Mouse (Mus musculus) granulocyte monocyte progenitor cell, adult 5-6 weeks (primary cell): ENCODE data around the gene Cdk7. TPM values are rescaled to one million over a fixed set of nuclear protein-coding genes. Genes with fewer than 3 reads are reported as not detected.
"Not testable (repeated sequence)": the region's sequence is repeated elsewhere in the genome, so short reads cannot be mapped to it uniquely, and the experiment has no call there.

Source experiments
- ATAC-seq: replicated peaks from 2 replicates; pipeline ENCODE4 v1.8.0; 2016; ENCODE audit warnings: mild to moderate bottlenecking, moderate TSS enrichment, inconsistent platforms; ENCODE audit not compliant: poor library complexity, severe bottlenecking
- total RNA-seq, 2 experiments: library from RNA; stranded (forward) in 1 of 2; stranded (reverse) in 1 of 2; fragments of 200-712, 200-1000 nt in 1 of 2; fragments of >200 nt in 1 of 2; fragmentation: Nextera tagmentation in 1 of 2; gene quantifications; 2 replicates each; pipeline ENCODE4 v1.2.3; 2014 to 2017

Cdk7 gene
- total RNA-seq (2014; fragmentation: Nextera tagmentation): 37.8 and 52.0 TPM in 2 replicates
- 43.3 and 54.5 TPM in 2 replicates for total RNA-seq (2017)

GRCm38 (mm10) chr13:100730861-100731176 lies at the start of gene Cdk7:
Gene Cdk7 (minus strand): TSS chr13:100730939.
- ATAC-seq: peak; percentile 99

GRCm38 (mm10) chr13:100777491-100777890 lies 46.8 kb upstream of the Cdk7 start:
- ATAC-seq: no peak

GRCm38 (mm10) chr13:100776710-100777109 lies 46.0 kb upstream of the Cdk7 start:
- no peak for ATAC-seq

GRCm38 (mm10) chr13:100776056-100776419 lies 45.3 kb upstream of the Cdk7 start:
- 0 out of 2 replicates have a peak, but pooled peaks have one; percentile 4 for ATAC-seq

- peak; percentile 99 for ATAC-seq
Measured at GRCm38 (mm10) chr13:100775252-100776055, 44.7 kb upstream of the Cdk7 start, which contains the start of gene Cenph. Gene Cenph (minus strand): TSS chr13:100775899.

- no peak for ATAC-seq
Measured at GRCm38 (mm10) chr13:100774704-100775103, 44.0 kb upstream of the Cdk7 start.

GRCm38 (mm10) chr13:100755329-100755728 lies 24.6 kb upstream of the Cdk7 start:
- ATAC-seq: no peak

GRCm38 (mm10) chr13:100754186-100754585 lies 23.4 kb upstream of the Cdk7 start:
- no peak for ATAC-seq

GRCm38 (mm10) chr13:100753011-100753410 lies 22.3 kb upstream of the Cdk7 start:
- no peak for ATAC-seq

- no peak for ATAC-seq
Measured at GRCm38 (mm10) chr13:100752529-100752928, 21.8 kb upstream of the Cdk7 start.

GRCm38 (mm10) chr13:100751402-100751801 lies 20.7 kb upstream of the Cdk7 start:
- no peak for ATAC-seq

- peak; percentile 98 for ATAC-seq
Measured at GRCm38 (mm10) chr13:100750799-100751198, 20.1 kb upstream of the Cdk7 start.

GRCm38 (mm10) chr13:100748638-100749037 lies 17.9 kb upstream of the Cdk7 start:
- no peak for ATAC-seq

- ATAC-seq: no peak
Measured at GRCm38 (mm10) chr13:100746090-100746489, 15.4 kb upstream of the Cdk7 start.

GRCm38 (mm10) chr13:100744036-100744744 lies 13.5 kb upstream of the Cdk7 start, which contains the start of gene Mrps36:
Gene Mrps36 (minus strand): TSS chr13:100744659.
- peak; percentile 94 for ATAC-seq

GRCm38 (mm10) chr13:100743346-100744035 lies 12.8 kb upstream of the Cdk7 start:
- peak; percentile 16 for ATAC-seq

GRCm38 (mm10) chr13:100742831-100743230 lies 12.1 kb upstream of the Cdk7 start:
- no peak for ATAC-seq

- no peak for ATAC-seq
Measured at GRCm38 (mm10) chr13:100732756-100733155, 2.0 kb upstream of the Cdk7 start.

- ATAC-seq: not testable (repeated sequence)
Measured at GRCm38 (mm10) chr13:100731462-100732046, 815 bp upstream of the Cdk7 start.

GRCm38 (mm10) chr13:100730153-100730860 lies 432 bp downstream of the Cdk7 start:
- peak; percentile 60 for ATAC-seq
